Mouse (Mus musculus) spleen, adult 2 months (tissue): ENCODE measurements around the gene Sh3glb1. TPM values are rescaled to one million over a fixed set of nuclear protein-coding genes. Genes with fewer than 3 reads are reported as not detected.

ENCODE experiments used
- DNase-seq, 2 experiments: peaks; one replicate each; pipeline versions ENCODE4 v3.0.0 to v3.0.0-alpha.2; 2012 to 2021; ENCODE audit warnings: low spot score in 2 of 2, low read depth in 1 of 2
- H3K27ac ChIP-seq: fragments of 200-500 bp; 2 replicates; pipeline ENCODE4 v1.5.1; 2012; ENCODE audit warnings: low read length, inconsistent platforms; ENCODE audit not compliant: insufficient read depth
- H3K27me3 ChIP-seq: fragments of 200-500 bp; 2 replicates; pipeline ENCODE4 v1.6.1; 2012; ENCODE audit warnings: mild to moderate bottlenecking, moderate library complexity, low read length, inconsistent platforms; ENCODE audit not compliant: control insufficient read depth, insufficient read depth
- H3K36me3 ChIP-seq: fragments of 200-500 bp; 2 replicates; pipeline ENCODE4 v1.6.1; 2012; ENCODE audit warnings: mild to moderate bottlenecking, low read length, inconsistent platforms; ENCODE audit not compliant: control insufficient read depth, insufficient read depth
- H3K4me1 ChIP-seq: fragments of 200-500 bp; 2 replicates; pipeline ENCODE4 v1.6.1; 2011; ENCODE audit warnings: inconsistent platforms; ENCODE audit not compliant: control insufficient read depth, insufficient read depth, insufficient read length
- H3K4me3 ChIP-seq: fragments of 200-500 bp; 2 replicates; pipeline ENCODE4 v1.5.1; 2011; ENCODE audit warnings: mild to moderate bottlenecking, inconsistent platforms; ENCODE audit not compliant: insufficient read depth, insufficient read length; ENCODE audit errors: extremely low read depth
- CTCF ChIP-seq: fragments of 200-500 bp; IDR thresholded peaks from 2 replicates; pipeline ENCODE4 v1.5.1; 2011; ENCODE audit warnings: mild to moderate bottlenecking, inconsistent platforms; ENCODE audit not compliant: insufficient read depth, insufficient read length, insufficient replicate concordance; ENCODE audit errors: extremely low read depth
- POLR2A ChIP-seq: fragments of 200-500 bp; IDR thresholded peaks from 2 replicates; pipeline ENCODE4 v1.6.1; 2011; ENCODE audit warnings: low read depth, low read length, inconsistent platforms
- WGBS: fragments of 180-500 bp; shearing (Covaris S2); methylation state at CpG from one replicate; pipeline ENCODE4 v1.1.7; 2018; 5-methylcytosine and 5-hydroxymethylcytosine counted together
- polyA plus RNA-seq: library from polyadenylated mRNA; depleted of rRNA; stranded (reverse); fragments of >200 nt; gene quantifications from 2 replicates; pipeline ENCODE4 v1.2.3, GENCODE M21; 2012

The Sh3glb1 gene
- polyA plus RNA-seq, 1 experiment: 22.1 TPM

DNA sequence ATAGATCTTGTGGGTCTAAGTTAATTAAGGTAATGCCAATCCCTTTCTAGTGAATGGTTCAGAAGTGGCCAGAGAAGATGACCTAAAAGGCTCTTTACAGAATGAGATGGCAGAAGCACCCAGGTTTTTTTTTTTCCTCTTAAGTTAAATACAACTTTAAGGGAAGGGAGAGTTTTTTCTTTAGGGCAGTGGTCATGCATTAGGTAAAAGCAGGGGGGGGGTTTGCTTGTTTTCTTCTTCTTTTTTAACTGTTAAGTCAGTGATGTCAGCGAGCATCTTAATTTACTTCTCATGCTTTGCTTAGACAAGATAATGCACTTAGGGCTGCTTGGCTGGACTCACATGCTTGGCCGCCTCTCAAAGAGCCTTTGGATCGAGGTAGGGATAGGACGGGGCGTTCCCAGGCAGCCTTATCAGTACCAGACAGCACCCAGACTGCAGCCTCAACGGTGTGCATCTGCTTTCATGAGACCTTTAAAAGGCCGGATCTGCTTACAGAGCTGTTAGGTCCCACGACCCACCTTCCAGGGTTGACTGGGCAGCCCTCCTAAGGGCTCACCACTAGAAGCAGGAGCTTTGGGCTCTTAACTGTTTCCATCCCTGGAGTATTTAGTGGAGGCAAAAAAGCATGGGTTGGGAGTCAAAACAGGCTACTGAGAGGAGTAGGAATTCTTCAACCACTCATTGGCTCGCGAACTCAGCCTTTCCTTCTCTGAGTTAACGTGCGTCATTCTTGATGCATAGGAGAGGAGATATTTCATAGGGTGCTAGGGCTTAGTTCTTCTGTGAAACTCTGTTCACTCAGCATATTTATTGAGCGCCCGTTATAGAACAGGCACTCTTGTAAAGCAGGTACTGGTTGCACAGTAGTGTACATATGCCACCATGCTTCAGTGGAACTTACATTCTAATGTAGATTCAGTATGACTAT, 49.9 kb downstream of the Sh3glb1 start:
- H3K27me3 ChIP-seq: no peaks in the 10 kb centered on the region
- no peak overlapping the region for H3K4me3 ChIP-seq
- H3K36me3 ChIP-seq: no peaks in the 10 kb centered on the region
- no peak for DNase-seq
- TF ChIP-seq POLR2A (no peak), CTCF (no peak)
- H3K4me1 ChIP-seq: no peaks in the 10 kb centered on the region
- H3K27ac ChIP-seq: no peak overlapping the region
- WGBS: 72% methylated on average over 14 of the region's 14 CpGs

DNA sequence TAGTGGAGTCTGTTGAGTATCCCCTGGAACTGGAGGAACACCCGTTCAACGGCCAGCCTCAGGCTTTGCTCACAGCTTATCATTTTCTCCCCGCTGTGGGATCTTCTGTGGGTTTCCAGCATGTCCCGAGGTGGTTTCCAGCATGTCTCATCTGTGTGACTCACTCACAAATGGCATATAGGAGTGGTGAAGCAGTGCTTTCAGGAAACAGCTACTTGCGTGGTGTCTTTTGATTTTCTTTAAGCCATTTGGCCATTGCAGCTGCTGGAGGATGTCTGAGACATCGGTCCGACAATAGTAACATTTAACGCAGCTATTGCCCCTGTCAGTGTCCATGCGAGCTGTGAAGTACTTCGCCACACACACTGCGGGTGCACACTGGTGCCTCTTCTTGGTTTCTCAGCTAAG, 50.7 kb downstream of the Sh3glb1 start:
- H3K36me3 ChIP-seq: no peaks in the 10 kb centered on the region
- WGBS: 68% methylated on average over 11 of the region's 11 CpGs
- H3K27ac ChIP-seq: no peak overlapping the region
- TF ChIP-seq POLR2A (no peak), CTCF (no peak)
- no peak for DNase-seq
- H3K4me1 ChIP-seq: no peaks in the 10 kb centered on the region
- no peak overlapping the region for H3K4me3 ChIP-seq
- no peaks in the 10 kb centered on the region for H3K27me3 ChIP-seq

DNA sequence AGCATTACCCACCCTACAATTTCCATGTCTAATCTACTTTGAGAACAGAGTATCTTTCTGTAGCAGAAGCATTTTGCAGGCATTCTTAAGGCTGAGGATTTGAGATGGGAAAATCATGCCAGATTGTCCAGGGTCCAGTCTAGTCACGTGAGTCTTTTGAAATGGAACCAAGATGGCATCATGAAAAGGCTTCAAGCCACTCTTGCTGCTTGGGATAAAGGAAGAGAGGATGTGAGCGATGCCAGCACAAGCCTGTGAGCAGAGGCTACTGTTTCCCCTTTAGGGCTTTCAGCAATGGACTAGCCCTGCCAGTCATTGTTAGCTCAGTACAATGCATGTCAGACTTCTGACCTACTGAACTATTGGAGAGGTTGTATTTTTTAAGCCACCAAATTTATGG, 51.2 kb downstream of the Sh3glb1 start:
- no peaks in the 10 kb centered on the region for H3K27me3 ChIP-seq
- no peak for TF ChIP-seq POLR2A
- TF ChIP-seq CTCF: no peak
- WGBS: 76% methylated on average over 2 of the region's 2 CpGs
- no peak overlapping the region for H3K27ac ChIP-seq
- no peaks in the 10 kb centered on the region for H3K4me1 ChIP-seq
- no peak for DNase-seq
- H3K4me3 ChIP-seq: no peak overlapping the region
- H3K36me3 ChIP-seq: no peaks in the 10 kb centered on the region

DNA sequence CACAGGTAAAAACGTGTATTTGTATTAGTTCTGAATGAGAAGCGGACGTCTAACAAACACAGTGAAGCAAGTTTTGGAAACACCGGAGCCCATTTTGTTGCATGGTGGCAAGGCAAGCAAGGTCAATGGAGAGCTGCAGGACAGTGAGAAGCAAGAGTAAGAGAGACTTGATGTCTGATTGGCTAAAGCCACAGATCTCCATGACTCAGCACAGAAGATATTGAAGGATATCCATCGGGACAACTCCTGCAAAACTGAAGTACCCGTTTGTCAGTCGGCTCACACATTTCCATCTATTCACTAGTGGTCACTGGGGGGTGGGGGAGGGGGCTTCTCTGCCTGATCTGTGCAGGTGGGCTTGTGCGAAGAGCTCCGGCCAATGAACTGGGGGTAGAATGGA, 52.1 kb downstream of the Sh3glb1 start:
- H3K4me3 ChIP-seq: no peak overlapping the region
- no peak for DNase-seq
- no peaks in the 10 kb centered on the region for H3K36me3 ChIP-seq
- no peak for TF ChIP-seq CTCF
- TF ChIP-seq POLR2A: no peak
- no peaks in the 10 kb centered on the region for H3K27me3 ChIP-seq
- no peaks in the 10 kb centered on the region for H3K4me1 ChIP-seq
- WGBS: 88% methylated on average over 9 of the region's 9 CpGs
- H3K27ac ChIP-seq: no peak overlapping the region

DNA sequence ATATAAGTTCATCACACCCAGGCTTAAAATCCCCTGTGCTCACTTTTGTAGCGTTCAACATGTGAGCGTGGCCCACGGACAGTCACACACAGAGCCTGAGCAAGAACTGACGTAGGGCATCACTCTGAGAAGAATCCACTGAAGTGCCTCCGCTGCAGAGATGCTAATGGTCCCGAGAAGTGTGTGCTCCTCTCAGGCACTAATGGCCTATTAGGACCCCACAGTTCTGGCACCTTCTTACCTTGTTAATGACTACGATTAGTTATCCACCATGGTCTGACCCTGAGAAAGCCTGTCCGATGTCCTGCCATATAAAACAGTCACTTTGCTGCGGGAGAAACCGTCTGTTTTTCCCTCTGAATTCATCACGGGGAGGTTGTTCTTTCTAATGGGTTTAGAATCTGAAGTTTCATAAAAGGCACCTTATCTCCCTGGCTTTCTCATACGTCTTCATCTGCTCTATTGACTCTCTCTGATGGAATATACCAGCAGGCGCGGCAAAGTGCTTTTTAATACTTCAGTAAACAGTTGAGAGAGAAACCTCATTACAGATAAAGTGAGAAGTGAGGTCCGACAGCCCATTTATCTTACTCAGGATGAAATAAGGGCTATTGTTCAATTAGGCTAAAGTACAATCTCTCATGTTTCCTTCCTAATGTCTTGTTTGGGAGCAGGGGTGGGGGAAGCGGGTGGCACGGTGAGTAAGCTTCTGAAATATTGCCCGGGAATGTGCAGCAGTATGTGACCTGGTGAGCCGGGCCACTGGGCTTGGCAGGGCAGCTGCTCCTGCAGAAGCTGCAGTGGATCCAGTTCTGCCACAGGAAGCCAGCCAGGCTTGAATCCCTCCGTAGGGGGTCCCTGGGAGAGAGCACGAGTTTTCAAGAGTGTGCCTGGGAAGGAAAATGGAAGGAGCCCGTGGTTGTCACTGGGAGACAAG, 55.5 kb downstream of the Sh3glb1 start:
- 63% methylated on average over 22 of the region's 22 CpGs for WGBS
- H3K27me3 ChIP-seq: no peaks in the 10 kb centered on the region
- H3K27ac ChIP-seq: no peak overlapping the region
- DNase-seq: no peak
- no peaks in the 10 kb centered on the region for H3K4me1 ChIP-seq
- no peaks in the 10 kb centered on the region for H3K36me3 ChIP-seq
- H3K4me3 ChIP-seq: no peak overlapping the region
- TF ChIP-seq CTCF: no peak
- no peak for TF ChIP-seq POLR2A

DNA sequence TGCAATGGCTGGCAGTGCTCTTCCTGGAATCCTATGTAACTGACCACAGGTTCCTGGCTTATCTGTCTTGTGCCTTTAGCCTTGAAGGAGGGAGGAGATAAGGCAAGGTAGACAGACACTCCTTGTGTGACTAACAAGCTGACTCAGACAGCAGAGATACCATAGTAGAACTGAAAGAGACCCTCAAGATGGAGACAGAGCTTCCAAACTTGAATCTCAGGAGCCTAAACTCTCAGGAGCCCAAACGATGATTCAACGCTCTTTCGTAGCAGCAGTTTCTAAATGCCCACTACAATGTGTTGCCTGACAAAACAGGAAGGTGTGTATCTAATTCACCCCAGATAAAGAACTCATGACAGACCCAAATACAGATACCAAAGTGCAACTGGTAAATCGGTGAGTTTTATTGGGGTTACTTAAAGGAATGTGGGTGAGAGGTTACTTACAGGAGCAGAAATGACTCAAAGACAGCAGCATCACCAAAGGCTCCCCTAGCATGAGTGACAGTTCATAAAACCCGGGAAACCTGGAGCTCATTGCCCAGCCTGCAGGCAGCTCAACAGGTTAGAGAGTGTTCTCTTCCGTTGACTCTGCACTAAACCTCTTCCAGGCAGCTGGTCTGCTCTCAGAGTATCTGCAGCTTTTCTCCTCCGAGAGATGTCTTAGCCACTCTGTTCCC, 56.6 kb downstream of the Sh3glb1 start:
- Histone ChIP-seq H3K4me1 (no peaks in the 10 kb centered on the region), H3K4me3 (no peak overlapping the region), H3K36me3 (no peaks in the 10 kb centered on the region), H3K27me3 (no peaks in the 10 kb centered on the region), H3K27ac (no peak overlapping the region)
- TF ChIP-seq CTCF: no peak
- TF ChIP-seq POLR2A: no peak
- WGBS: 91% methylated on average over 7 of the region's 7 CpGs
- no peak for DNase-seq
